Mouse (Mus musculus): ENCODE data around the gene Rbm39. TPM values are rescaled to one million over a fixed set of nuclear protein-coding genes. Genes with fewer than 3 reads are reported as not detected.

The Rbm39 gene
- polyA plus RNA-seq, 1 experiment from 2014 or later: 369 TPM

DNA sequence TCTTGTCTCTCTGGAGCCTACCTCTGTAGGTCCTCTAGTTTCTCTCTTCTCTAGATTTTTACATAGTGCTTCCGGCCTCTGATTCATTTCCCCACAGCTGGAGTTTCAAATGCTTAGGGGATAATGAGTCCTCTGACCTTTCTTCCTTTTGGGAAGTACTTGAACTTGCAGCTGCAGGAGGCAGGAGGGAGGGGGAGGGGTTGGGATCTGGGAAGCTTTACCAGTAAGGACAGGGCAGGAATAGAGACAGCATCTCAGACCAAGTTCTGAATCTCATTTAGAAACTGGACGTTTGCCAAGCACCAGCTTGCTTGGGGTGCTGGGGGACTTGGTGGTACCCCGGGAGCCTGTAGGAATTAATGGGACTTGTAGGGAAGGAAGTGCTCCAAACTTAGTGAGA is 19.9 kb upstream of the Rbm39 start:
- H3K9ac ChIP-seq (ENCODE audit: low read depth, low read length): no peak overlapping the region
- H3K27ac ChIP-seq (ENCODE audit: low read depth, low read length): no peak overlapping the region

DNA sequence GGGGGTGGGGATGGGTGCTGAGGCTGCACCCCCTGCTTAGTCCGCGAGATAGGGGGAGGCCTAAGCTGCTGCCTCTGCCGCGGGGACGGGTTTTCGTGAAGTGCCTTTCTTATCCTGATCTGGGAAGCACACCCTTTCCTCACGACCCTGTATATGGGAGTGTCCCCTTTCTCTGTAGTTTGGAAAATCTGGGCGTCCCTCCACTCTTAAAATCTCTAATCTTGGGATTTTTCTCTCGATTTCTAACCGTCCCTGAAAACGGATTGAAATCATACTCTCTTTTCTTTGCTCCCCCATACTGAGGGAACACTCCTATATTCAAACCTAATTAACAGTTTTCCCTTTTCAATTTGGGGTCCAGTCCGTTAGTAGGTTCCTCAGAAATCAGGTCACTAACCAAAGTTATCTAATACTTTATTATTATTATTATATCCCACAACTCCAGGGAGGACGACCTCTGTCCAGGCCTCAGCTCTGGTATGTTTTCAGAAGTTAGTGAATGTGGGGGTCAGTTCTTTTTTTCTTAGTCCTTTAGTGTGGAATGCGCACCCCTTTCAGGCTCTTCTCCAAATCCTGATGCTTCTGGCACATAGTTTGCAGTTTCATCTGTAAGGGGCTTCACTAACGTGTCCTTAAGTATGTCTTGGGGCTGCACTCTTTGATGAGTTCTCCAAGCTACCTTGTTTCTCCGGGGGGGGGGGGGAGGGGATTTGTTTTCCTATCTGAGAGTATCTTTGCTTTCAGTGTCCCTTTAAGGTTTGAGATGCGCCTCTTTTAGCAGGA is 17.3 kb upstream of the Rbm39 start:
- Histone ChIP-seq H3K27me3 (replicated peaks; ENCODE audit: control insufficient read depth, insufficient read depth, low read length) (no peaks in the 10 kb centered on the region), H3K9ac (ENCODE audit: low read depth, low read length) (peak overlapping the region; percentile 95), H3K4me2 (ENCODE audit: low read length) (peak overlapping the region; percentile 78), H3K36me3 (ENCODE audit: control insufficient read depth, insufficient read depth, low read length) (no peaks in the 10 kb centered on the region), H3K4me1 (ENCODE audit: control insufficient read depth, insufficient read depth, low read depth, low read length) (peaks cover 26% of the 10 kb centered on the region), H3K4me3 (ENCODE audit: low read length) (peak overlapping the region; percentile 85), H3K27ac (ENCODE audit: low read depth, low read length) (peak overlapping the region; percentile 98), H3K9me3 (ENCODE audit: control insufficient read depth, low read length) (no peaks in the 10 kb centered on the region)
- ATAC-seq: no peak; the same call in 1 of the 2 replicates
- WGBS: 7% methylated on average over 12 of the region's 17 CpGs

More for the DNA sequence above, 19.9 kb upstream of the Rbm39 start:
- no peaks in the 10 kb centered on the region for H3K36me3 ChIP-seq (ENCODE audit: control insufficient read depth, insufficient read depth, low read length)
- no peak overlapping the region for H3K4me2 ChIP-seq (ENCODE audit: low read length)
- H3K27me3 ChIP-seq (replicated peaks; ENCODE audit: control insufficient read depth, insufficient read depth, low read length): no peaks in the 10 kb centered on the region
- 42% methylated on average over 3 of the region's 3 CpGs for WGBS
- ATAC-seq: no peak
- no peak overlapping the region for H3K4me3 ChIP-seq (ENCODE audit: low read length)
- peaks cover 36% of the 10 kb centered on the region for H3K4me1 ChIP-seq (ENCODE audit: control insufficient read depth, insufficient read depth, low read depth, low read length)
- no peaks in the 10 kb centered on the region for H3K9me3 ChIP-seq (ENCODE audit: control insufficient read depth, low read length)

DNA sequence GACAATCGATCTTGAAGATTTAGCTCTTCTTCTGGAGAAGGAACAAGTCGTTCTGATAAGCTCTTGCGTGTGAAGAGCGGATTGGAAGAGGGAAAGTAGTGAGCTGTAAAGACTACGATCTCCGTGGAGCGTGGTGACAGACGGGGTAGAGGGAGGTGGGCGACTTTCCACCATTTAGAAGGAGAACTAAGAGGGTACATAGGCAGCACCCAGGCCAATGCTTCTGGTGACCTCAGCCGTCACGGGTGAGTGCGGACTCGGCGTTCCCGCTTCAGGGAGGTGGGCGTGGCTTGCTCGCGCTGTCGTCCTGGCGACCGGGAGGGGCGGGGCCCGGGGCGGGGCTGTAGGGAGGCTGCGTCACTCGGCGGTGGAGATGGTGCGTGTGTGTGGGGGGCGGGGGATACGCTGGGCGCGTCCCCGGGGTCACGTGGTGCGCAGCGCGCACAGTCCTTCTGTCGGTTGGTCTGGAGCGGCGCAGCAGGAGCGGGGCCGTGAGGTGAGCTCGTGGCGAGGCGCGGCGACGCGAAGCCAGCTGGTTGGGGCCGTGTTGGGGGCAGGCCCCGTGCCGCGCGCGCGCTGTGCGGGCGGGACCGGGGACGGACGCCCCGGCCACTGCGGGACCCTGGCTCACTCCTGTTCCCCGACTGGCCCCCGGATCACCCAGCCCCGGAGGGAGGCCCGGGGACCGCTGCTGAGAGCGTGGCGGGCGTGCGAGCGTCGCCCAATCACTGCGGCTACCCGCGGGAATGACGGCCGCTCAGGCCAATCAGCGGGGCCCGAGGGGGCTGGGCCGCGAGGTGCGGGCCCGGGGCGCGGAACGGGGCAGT is 16.5 kb upstream of the Rbm39 start, which contains the start of gene Phf20:
Gene Phf20, plus strand, starts transcription at position 165 of the 827 bp plus-strand sequence.
- Histone ChIP-seq H3K27me3 (replicated peaks; ENCODE audit: control insufficient read depth, insufficient read depth, low read length) (no peaks in the 10 kb centered on the region), H3K4me2 (ENCODE audit: low read length) (peak within 1 kb of the TSS; percentile 78)
- ATAC-seq: peak; percentile 98

DNA sequence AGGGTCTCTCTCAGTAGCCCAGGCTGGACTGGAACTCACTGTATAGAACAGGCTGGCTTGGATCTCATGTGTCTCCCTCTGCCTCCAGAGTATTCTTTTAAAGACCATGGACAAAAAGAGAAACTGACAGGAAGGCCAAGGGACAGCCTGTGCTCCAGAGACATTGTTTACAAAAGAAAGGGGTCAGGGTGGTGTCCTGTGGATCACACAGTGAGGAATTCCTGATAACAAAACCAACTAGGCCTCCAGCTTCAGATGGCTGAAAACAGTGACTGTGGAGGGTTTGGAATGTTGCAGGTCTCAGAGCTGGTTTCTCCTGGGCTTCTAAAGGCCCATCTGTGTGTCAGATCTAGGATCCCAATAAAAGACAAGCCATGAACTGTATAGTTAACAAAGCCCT is 14.5 kb upstream of the Rbm39 start:
- Histone ChIP-seq H3K9me3 (ENCODE audit: control insufficient read depth, low read length) (no peaks in the 10 kb centered on the region), H3K4me3 (ENCODE audit: low read length) (no peak overlapping the region), H3K27me3 (replicated peaks; ENCODE audit: control insufficient read depth, insufficient read depth, low read length) (no peaks in the 10 kb centered on the region), H3K4me2 (ENCODE audit: low read length) (no peak overlapping the region), H3K4me1 (ENCODE audit: control insufficient read depth, insufficient read depth, low read depth, low read length) (peaks cover 19% of the 10 kb centered on the region), H3K36me3 (ENCODE audit: control insufficient read depth, insufficient read depth, low read length) (no peaks in the 10 kb centered on the region), H3K27ac (ENCODE audit: low read depth, low read length) (no peak overlapping the region), H3K9ac (ENCODE audit: low read depth, low read length) (no peak overlapping the region)
- ATAC-seq: no peak

More for the DNA sequence above, 16.5 kb upstream of the Rbm39 start, which contains the start of gene Phf20:
- WGBS: under 1% methylated on average over 59 of the region's 88 CpGs
- Histone ChIP-seq H3K4me1 (ENCODE audit: control insufficient read depth, insufficient read depth, low read depth, low read length) (peaks cover 25% of the 10 kb centered on the region), H3K27ac (ENCODE audit: low read depth, low read length) (peak within 1 kb of the TSS; percentile 98), H3K36me3 (ENCODE audit: control insufficient read depth, insufficient read depth, low read length) (no peaks in the 10 kb centered on the region), H3K9me3 (ENCODE audit: control insufficient read depth, low read length) (no peaks in the 10 kb centered on the region), H3K9ac (ENCODE audit: low read depth, low read length) (peak within 1 kb of the TSS; percentile 95), H3K4me3 (ENCODE audit: low read length) (peak within 1 kb of the TSS; percentile 85)

DNA sequence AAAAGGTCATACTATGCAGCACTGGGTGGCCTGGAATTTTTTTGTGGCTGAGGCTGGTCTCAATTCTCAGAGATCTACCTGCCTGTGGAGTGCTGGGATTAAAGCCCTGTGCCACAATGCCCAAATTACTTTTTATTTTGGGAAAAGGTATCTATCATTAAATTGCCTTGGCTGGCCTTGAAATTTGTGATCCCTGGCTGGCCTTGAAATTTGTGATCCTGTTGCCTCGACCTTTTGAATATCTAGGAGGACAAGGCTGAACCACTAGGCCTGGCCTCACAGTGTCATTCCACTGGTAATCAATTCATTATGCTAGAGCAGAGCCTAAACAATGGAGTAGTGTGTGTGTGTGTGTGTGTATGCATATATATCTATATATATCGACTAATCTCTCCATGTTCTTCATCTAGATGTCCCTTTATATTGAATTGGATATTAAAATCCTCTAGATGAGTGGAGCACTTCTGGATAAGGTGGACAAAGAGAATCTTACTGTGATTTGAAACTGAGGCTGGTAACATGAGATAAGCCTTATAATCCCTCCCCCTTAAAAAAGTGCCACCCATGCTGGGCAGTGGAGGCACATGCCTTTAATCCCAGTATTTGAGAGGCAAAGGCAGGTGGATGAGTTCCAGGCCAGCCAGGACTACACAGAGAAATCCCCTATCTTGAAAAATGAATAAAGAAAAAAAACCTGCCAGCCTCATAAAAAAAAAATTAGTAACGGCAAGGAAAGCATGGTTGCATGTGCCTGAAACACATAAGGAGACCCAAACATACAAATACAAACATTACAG is 13.2 kb upstream of the Rbm39 start:
- H3K4me2 ChIP-seq (ENCODE audit: low read length): no peak overlapping the region
- no peak overlapping the region for H3K27ac ChIP-seq (ENCODE audit: low read depth, low read length)
- no peaks in the 10 kb centered on the region for H3K36me3 ChIP-seq (ENCODE audit: control insufficient read depth, insufficient read depth, low read length)
- peaks cover 9% of the 10 kb centered on the region for H3K4me1 ChIP-seq (ENCODE audit: control insufficient read depth, insufficient read depth, low read depth, low read length)
- WGBS: 84% methylated on average over 3 of the region's 3 CpGs
- no peak overlapping the region for H3K4me3 ChIP-seq (ENCODE audit: low read length)
- no peaks in the 10 kb centered on the region for H3K9me3 ChIP-seq (ENCODE audit: control insufficient read depth, low read length)
- ATAC-seq: no peak
- H3K27me3 ChIP-seq (replicated peaks; ENCODE audit: control insufficient read depth, insufficient read depth, low read length): no peaks in the 10 kb centered on the region
- H3K9ac ChIP-seq (ENCODE audit: low read depth, low read length): no peak overlapping the region

DNA sequence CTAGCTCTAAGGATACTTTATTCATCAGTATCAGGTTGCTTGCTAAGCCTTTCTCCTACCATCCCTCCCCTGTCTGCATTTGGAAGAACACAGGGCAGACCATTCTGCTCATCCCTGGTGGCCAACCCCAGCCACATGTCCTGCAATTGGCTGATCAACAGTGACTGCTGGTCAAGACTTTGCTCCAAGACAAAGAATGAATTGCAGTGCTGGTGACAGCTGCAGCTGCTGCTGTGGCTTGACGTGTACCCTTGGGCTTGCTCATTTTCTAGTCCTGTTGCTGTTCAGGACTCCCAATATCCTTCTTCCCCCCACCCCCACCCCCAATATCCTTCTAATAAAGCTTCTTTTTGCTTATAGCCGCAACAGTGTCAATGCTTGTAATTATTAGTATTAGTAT is 12.0 kb upstream of the Rbm39 start:
- Histone ChIP-seq H3K27me3 (replicated peaks; ENCODE audit: control insufficient read depth, insufficient read depth, low read length) (no peaks in the 10 kb centered on the region), H3K36me3 (ENCODE audit: control insufficient read depth, insufficient read depth, low read length) (no peaks in the 10 kb centered on the region), H3K9me3 (ENCODE audit: control insufficient read depth, low read length) (no peaks in the 10 kb centered on the region), H3K4me1 (ENCODE audit: control insufficient read depth, insufficient read depth, low read depth, low read length) (no peaks in the 10 kb centered on the region), H3K4me3 (ENCODE audit: low read length) (no peak overlapping the region), H3K27ac (ENCODE audit: low read depth, low read length) (no peak overlapping the region), H3K4me2 (ENCODE audit: low read length) (no peak overlapping the region), H3K9ac (ENCODE audit: low read depth, low read length) (no peak overlapping the region)
- 75% methylated on average over 2 of the region's 2 CpGs for WGBS
- no peak for ATAC-seq

DNA sequence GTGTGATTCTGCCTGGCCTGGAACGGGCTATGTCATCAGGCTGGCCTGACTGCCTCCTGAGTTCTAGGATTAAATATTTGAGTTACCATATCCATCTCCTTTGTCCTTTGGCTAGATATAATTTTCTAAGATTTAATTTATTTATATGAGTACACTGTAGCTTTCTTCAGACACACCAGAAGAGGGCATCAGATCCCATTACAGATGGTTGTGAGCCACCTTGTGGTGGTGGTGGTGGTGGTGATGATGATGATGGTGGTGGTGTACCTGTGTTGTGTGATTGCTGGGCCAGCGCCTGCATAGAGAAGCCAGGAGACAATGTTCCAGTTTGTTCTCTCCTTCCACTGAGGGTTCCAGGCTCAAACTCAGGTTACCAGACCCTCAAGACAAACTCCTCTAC is 11.5 kb upstream of the Rbm39 start:
- Histone ChIP-seq H3K36me3 (ENCODE audit: control insufficient read depth, insufficient read depth, low read length) (no peaks in the 10 kb centered on the region), H3K27me3 (replicated peaks; ENCODE audit: control insufficient read depth, insufficient read depth, low read length) (no peaks in the 10 kb centered on the region), H3K4me2 (ENCODE audit: low read length) (no peak overlapping the region), H3K9me3 (ENCODE audit: control insufficient read depth, low read length) (no peaks in the 10 kb centered on the region), H3K4me1 (ENCODE audit: control insufficient read depth, insufficient read depth, low read depth, low read length) (no peaks in the 10 kb centered on the region), H3K4me3 (ENCODE audit: low read length) (no peak overlapping the region), H3K9ac (ENCODE audit: low read depth, low read length) (no peak overlapping the region), H3K27ac (ENCODE audit: low read depth, low read length) (no peak overlapping the region)
- no peak for ATAC-seq
- WGBS: 92% methylated on average over 2 of the region's 2 CpGs

DNA sequence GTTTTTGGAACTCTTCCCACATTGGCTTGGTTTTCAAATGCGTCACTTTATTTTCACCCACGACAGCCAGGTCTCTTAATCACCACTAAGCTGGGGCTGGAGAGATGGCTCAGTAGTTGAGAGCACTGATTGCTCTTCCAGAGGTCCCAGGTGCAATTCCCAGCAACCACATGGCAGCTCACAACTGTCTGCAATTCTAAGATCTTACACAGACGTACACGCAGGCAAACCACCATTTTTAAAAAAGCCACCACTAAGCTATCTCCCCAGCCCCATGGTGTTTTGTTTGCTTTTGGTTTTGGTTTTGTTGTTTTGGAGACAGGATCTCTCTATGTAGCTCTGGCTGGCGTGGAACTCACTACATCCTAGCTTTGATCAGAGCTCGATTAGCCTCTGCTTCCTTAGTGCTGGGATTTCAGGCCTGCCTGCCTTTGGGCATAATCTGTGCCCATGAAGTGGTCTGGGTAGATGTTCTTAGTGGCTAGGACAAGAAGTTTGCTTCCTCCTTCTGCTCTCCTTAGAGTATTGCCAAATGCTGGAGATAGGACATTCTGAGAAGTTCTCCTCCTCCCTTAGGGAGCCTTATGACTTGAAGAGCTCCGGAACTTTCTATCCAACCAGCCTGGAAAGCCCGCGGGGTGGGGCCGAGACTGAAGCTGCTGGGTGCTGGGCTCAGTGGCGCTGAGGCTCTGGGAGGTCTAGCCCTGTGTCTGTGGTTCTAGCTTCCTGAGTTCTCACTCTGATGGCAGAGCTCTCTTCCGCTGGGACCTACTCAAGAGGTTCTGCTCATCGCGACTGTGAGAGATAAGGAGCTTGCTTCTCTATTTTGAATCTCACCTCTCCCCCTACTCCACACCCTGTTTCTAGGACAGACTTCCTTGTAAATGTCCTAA is 10.2 kb upstream of the Rbm39 start:
- no peaks in the 10 kb centered on the region for H3K4me1 ChIP-seq (ENCODE audit: control insufficient read depth, insufficient read depth, low read depth, low read length)
- H3K4me3 ChIP-seq (ENCODE audit: low read length): no peak overlapping the region
- ATAC-seq: no peak
- WGBS: 86% methylated on average over 14 of the region's 14 CpGs
- no peak overlapping the region for H3K9ac ChIP-seq (ENCODE audit: low read depth, low read length)
- H3K4me2 ChIP-seq (ENCODE audit: low read length): no peak overlapping the region
- no peaks in the 10 kb centered on the region for H3K27me3 ChIP-seq (replicated peaks; ENCODE audit: control insufficient read depth, insufficient read depth, low read length)
- H3K27ac ChIP-seq (ENCODE audit: low read depth, low read length): no peak overlapping the region
- H3K36me3 ChIP-seq (ENCODE audit: control insufficient read depth, insufficient read depth, low read length): no peaks in the 10 kb centered on the region
- H3K9me3 ChIP-seq (ENCODE audit: control insufficient read depth, low read length): no peaks in the 10 kb centered on the region
